Mouse (Mus musculus): ENCODE measurements around the gene 4931409K22Rik.

Gene 4931409K22Rik

GRCm38 (mm10) chr5:24500851-24501250, 55.8 kb downstream of the 4931409K22Rik start:
- DNase-seq (ENCODE audit: low read depth, low spot score) = no peak

GRCm38 (mm10) chr5:24499113-24499512, 57.5 kb downstream of the 4931409K22Rik start:
- no peak for DNase-seq (ENCODE audit: low read depth, low spot score)

GRCm38 (mm10) chr5:24497526-24497925, 59.1 kb downstream of the 4931409K22Rik start:
- DNase-seq (ENCODE audit: low read depth, low spot score) = no peak

DNA sequence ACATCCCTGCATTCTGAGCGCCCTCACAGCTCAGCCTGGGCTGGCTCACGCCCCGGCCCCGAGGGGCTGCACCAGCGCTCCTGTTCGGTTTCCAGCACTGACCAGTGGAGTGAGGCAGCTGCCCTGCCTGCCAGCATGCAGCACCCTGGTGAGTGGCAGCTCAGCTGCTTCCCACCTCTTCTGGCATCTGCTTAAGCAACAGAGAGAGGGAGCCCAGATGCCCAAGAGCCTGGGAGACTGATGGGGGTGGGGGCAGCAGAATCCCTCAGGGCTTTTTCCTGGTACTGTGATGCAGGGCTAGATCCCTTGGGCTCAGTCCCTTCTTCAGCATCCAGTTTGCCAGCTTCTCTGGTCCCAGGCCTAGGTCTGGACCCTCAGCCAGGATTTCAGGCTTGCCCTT, 59.9 kb downstream of the 4931409K22Rik start:
- no peak for DNase-seq (ENCODE audit: low read depth, low spot score)

- DNase-seq (ENCODE audit: low read depth, low spot score) = no peak
Observed at GRCm38 (mm10) chr5:24495019-24495418, 61.6 kb downstream of the 4931409K22Rik start.
